9 mouse cellular contexts compared by ENCODE assay signal in genomic region chr1:132157016-132157781, GRCm38 (mm10). TPM values are rescaled to one million over a fixed set of nuclear protein-coding genes. Genes with fewer than 3 reads are reported as not detected.
DNase-seq lines count a peak whose midpoint lies in the region; TF ChIP-seq lines count a peak whose summit lies in the region.
"Had no signal": no experiment of that assay in that cellular context is flagged by ENCODE, and none has a peak within 500 bp of the region (broad histone marks: within the 10 kb centered on the region; RNA-seq: fewer than 3 reads in every experiment).

No protein-coding gene starts in this region.

- H3K4me3 ChIP-seq in left cerebral cortex, adult 2 months = no peak overlapping the region
- H3K4me3 ChIP-seq: myocyte had no signal

- TF ChIP-seq CTCF in left cerebral cortex, adult 2 months (IDR thresholded peaks at IDR 0.05) = peak; percentile 99

- peak; percentile 58 for DNase-seq in T-cell, adult 2 months (ENCODE audit: low spot score)
- peak; percentile 99 for DNase-seq in cerebellum, postnatal 14 days
- peak; percentile 87 for DNase-seq in gastrocnemius, adult 18-20 months (ENCODE audit: low spot score)
- peak; percentile 77 for DNase-seq in hindlimb bud, embryonic 11.5 days (ENCODE audit: extremely low spot score, low read depth, low spot score)
- peak; percentile 87 to 93 for DNase-seq in left cerebral cortex, adult 2 months (ENCODE audit: extremely low spot score in 1 of 2, low spot score in 2 of 2)
- peak; percentile 92 for DNase-seq in mesoderm, embryonic 11.5 days (ENCODE audit: low read depth, low spot score)
- peak; percentile 68 to 74 for DNase-seq in right cerebral cortex, postnatal 36 days (ENCODE audit: low spot score in 2 of 2)
- peak; percentile 73 to 89 for DNase-seq in urinary bladder, postnatal 4 days (ENCODE audit: low spot score in 2 of 2)

- H3K27ac ChIP-seq in left cerebral cortex, adult 2 months = no peak overlapping the region

- intact Hi-C loops in left cerebral cortex, adult 2 months (cut with DNase I) = loop anchor here (1.0 to 2.0 kb wide), 4 partner anchors 52 to 198 kb away; no protein-coding TSS in a partner anchor

RNA-seq across cellular contexts. Expression of gene Cdk18, which starts 17.7 kb away (rescaled TPM):
- total RNA-seq in gastrocnemius, adult 18-20 months (2021) = 1 to 10 TPM; 5.0 to 6.1 TPM
- 10 to 100 TPM; 27.9 to 33.2 TPM for total RNA-seq in left cerebral cortex, adult 2 months (2021)

RNA-seq across cellular contexts. Expression of gene Lemd1, which starts 34.0 kb away (rescaled TPM):
- total RNA-seq in gastrocnemius, adult 18-20 months (2021) = not detected
- 1 to 10 TPM; 3.9 to 6.8 TPM for total RNA-seq in left cerebral cortex, adult 2 months (2021)

RNA-seq across cellular contexts. Expression of gene AC124108.1, which starts 34.1 kb away (rescaled TPM):
- not detected for total RNA-seq in gastrocnemius, adult 18-20 months (2021)
- 1 to 10 TPM; 4.3 to 6.1 TPM for total RNA-seq in left cerebral cortex, adult 2 months (2021)

Comparison
In these comparisons a context has a peak if more than half of its experiments do, and no peak if none do; other contexts are left out.
1. RNA of gene Cdk18, which starts 17.7 kb away (total RNA-seq): 27.9 to 33.2 TPM in left cerebral cortex, adult 2 months; 5.0 to 6.1 TPM in gastrocnemius, adult 18-20 months; every median in the first group is over 4 times any median in the second.
2. RNA of gene Lemd1, which starts 34.0 kb away (total RNA-seq): 3.9 to 6.8 TPM in left cerebral cortex, adult 2 months; not detected in gastrocnemius, adult 18-20 months; every median in the first group is over 4 times any median in the second.
3. RNA of gene AC124108.1, which starts 34.1 kb away (total RNA-seq): 4.3 to 6.1 TPM in left cerebral cortex, adult 2 months; not detected in gastrocnemius, adult 18-20 months; every median in the first group is over 4 times any median in the second.
4. Peak in every context shown above with its lines, with median percentiles within 50 percentile points of each other: DNase-seq.